Mouse (Mus musculus): Measurements from ENCODE around the gene Usp48.

- no peak for TF ChIP-seq CTCF (IDR thresholded peaks at IDR 0.05 in 2 of 3, conservative IDR thresholded peaks at IDR 0.05 in 1 of 3; ENCODE audit: control insufficient read depth in 1 of 3, insufficient read depth in 1 of 3, low read depth in 2 of 3, low read length in 3 of 3, poor library complexity in 1 of 3, severe bottlenecking in 1 of 3)
- no peak for TF ChIP-seq CHD2 (IDR thresholded peaks at IDR 0.05; ENCODE audit: low read length)
- TF ChIP-seq RAD21 (IDR thresholded peaks at IDR 0.05; ENCODE audit: low read depth, low read length): no peak
- no peak for TF ChIP-seq GABPA (IDR thresholded peaks at IDR 0.05; ENCODE audit: low read depth, low read length)
- no peak for TF ChIP-seq POLR2AphosphoS2 (IDR thresholded peaks at IDR 0.05; ENCODE audit: low read length)
- TF ChIP-seq E2F4 (IDR thresholded peaks at IDR 0.05; ENCODE audit: borderline replicate concordance, low read depth, low read length): no peak
- TF ChIP-seq TCF12 (IDR thresholded peaks at IDR 0.05; ENCODE audit: low read depth, low read length): no peak
- TF ChIP-seq MEF2A (IDR thresholded peaks at IDR 0.05; ENCODE audit: extremely low read depth, insufficient replicate concordance, low read depth, low read length, poor library complexity, severe bottlenecking): no peak
- no peak for TF ChIP-seq GATA1 (IDR thresholded peaks at IDR 0.05; ENCODE audit: low read depth, low read length)
- no peak for TF ChIP-seq USF1 (IDR thresholded peaks at IDR 0.05; ENCODE audit: low read depth, low read length)
- TF ChIP-seq POLR2A (IDR thresholded peaks at IDR 0.05; ENCODE audit: control insufficient read depth in 1 of 2, insufficient read depth in 1 of 2, low read depth in 1 of 2, low read length in 2 of 2, poor library complexity in 1 of 2): no peak
- TF ChIP-seq ZNF384 (IDR thresholded peaks at IDR 0.05; ENCODE audit: low read depth, low read length): no peak
These were observed 36.6 kb downstream of the Usp48 start for GRCm38 (mm10) chr4:137630153-137630552.

All from MEL (cell line).